Mouse (Mus musculus) myocyte (in vitro differentiated cells): Measurements from ENCODE around the gene Slc22a15.

Experiments
- CEBPB ChIP-seq: IDR thresholded peaks from 2 replicates; pipeline ENCODE4 v1.6.1; 2011; ENCODE audit warnings: mild to moderate bottlenecking, moderate library complexity; ENCODE audit not compliant: poor library complexity, insufficient read depth, severe bottlenecking
- E2F4 ChIP-seq: IDR thresholded peaks from one replicate; pipeline ENCODE4 v1.6.1; 2011; ENCODE audit warnings: mild to moderate bottlenecking, control low read depth, moderate library complexity; ENCODE audit not compliant: insufficient read depth
- MAX ChIP-seq: IDR thresholded peaks from one replicate; pipeline ENCODE4 v1.6.1; 2011; ENCODE audit warnings: low read depth, mild to moderate bottlenecking, control low read depth
- MYOG ChIP-seq, 3 experiments: IDR thresholded peaks; one replicate each; pipeline ENCODE4 v1.6.1; 2011; ENCODE audit warnings: control low read depth in 2 of 3, low read depth in 2 of 3, mild to moderate bottlenecking in 2 of 3; ENCODE audit not compliant: insufficient read length in 2 of 3, control insufficient read depth in 1 of 3, insufficient read depth in 1 of 3
- POLR2A ChIP-seq: IDR thresholded peaks from one replicate; pipeline ENCODE4 v1.6.1; 2011; ENCODE audit warnings: low read depth, mild to moderate bottlenecking, control low read depth, moderate library complexity; ENCODE audit not compliant: insufficient read length
- POLR2AphosphoS2 ChIP-seq: IDR thresholded peaks from one replicate; pipeline ENCODE4 v1.6.1; 2011; ENCODE audit warnings: low read depth, control low read depth; ENCODE audit not compliant: insufficient read length
- REST ChIP-seq: IDR thresholded peaks from one replicate; pipeline ENCODE4 v1.6.1; 2011; ENCODE audit warnings: mild to moderate bottlenecking, control low read depth, moderate library complexity; ENCODE audit not compliant: insufficient read depth, insufficient read length
- SRF ChIP-seq: IDR thresholded peaks from one replicate; pipeline ENCODE4 v1.6.1; 2011; ENCODE audit warnings: low read depth; ENCODE audit not compliant: control insufficient read depth, insufficient read length
- TCF12 ChIP-seq: IDR thresholded peaks from one replicate; pipeline ENCODE4 v1.6.1; 2011; ENCODE audit warnings: mild to moderate bottlenecking, control low read depth; ENCODE audit not compliant: poor library complexity, insufficient read depth, severe bottlenecking
- USF1 ChIP-seq: IDR thresholded peaks from one replicate; pipeline ENCODE4 v1.6.1; 2011; ENCODE audit warnings: low read depth, mild to moderate bottlenecking, control low read depth, moderate library complexity

DNA sequence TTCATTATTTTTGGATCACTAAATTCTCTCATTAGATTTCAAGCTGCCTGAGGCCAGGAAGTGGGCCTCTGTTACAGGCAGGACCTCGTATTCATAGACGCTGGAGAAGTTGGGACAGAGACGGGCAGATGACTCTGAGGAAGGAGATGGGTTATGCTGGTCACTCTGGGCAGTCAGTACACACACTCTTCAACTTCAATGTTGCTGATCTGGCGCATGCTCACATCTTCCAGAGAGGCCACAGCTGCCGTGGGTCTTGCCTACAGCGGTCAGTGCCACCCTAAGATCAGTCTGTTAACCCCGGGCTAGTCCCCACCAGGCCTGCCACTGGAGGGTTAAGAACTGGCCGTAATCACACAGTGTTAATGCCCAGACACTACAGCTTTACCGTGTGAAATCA, 52.3 kb downstream of the Slc22a15 start:
- TF ChIP-seq CEBPB (no peak), POLR2A (no peak), USF1 (no peak), MAX (no peak), TCF12 (no peak), MYOG (IDR thresholded peaks at IDR 0.05; ENCODE audit: control insufficient read depth in 1 of 3, insufficient read depth in 1 of 3, insufficient read length in 2 of 3, low read depth in 2 of 3) (no peak), E2F4 (no peak), SRF (no peak), POLR2AphosphoS2 (no peak), REST (no peak)
